Mouse (Mus musculus) left cerebral cortex, postnatal 14 days (tissue): ENCODE results near the gene Sept11. TPM values are rescaled to one million over a fixed set of nuclear protein-coding genes. Genes with fewer than 3 reads are reported as not detected.

Source experiments
- DNase-seq, 2 experiments: peaks; one replicate each; pipeline ENCODE4 v3.0.0; 2021 to 2022; ENCODE audit warnings: low spot score in 2 of 2, mixed read lengths in 1 of 2
- intact Hi-C: fragments of 180-260 bp; cut with DNase I; formaldehyde crosslinking; loops from one replicate; pipeline ENCODE4 v1.15.1; 2025
- total RNA-seq, 2 experiments: library from RNA; stranded (reverse); gene quantifications; 2 replicates each; pipeline ENCODE4 v1.2.3; 2021

Sept11 gene
- total RNA-seq, 2 experiments from 2014 or later: 201 to 209 TPM

- DNase-seq: peak; percentile 41 to 61
- intact Hi-C loops: loop anchor here (5.0 to 10.0 kb wide), 4 partner anchors 35 to 183 kb away; no protein-coding TSS in a partner anchor
Observed at GRCm38 (mm10) chr5:93092147-93092781, 973 bp upstream of the Sept11 start.

DNA sequence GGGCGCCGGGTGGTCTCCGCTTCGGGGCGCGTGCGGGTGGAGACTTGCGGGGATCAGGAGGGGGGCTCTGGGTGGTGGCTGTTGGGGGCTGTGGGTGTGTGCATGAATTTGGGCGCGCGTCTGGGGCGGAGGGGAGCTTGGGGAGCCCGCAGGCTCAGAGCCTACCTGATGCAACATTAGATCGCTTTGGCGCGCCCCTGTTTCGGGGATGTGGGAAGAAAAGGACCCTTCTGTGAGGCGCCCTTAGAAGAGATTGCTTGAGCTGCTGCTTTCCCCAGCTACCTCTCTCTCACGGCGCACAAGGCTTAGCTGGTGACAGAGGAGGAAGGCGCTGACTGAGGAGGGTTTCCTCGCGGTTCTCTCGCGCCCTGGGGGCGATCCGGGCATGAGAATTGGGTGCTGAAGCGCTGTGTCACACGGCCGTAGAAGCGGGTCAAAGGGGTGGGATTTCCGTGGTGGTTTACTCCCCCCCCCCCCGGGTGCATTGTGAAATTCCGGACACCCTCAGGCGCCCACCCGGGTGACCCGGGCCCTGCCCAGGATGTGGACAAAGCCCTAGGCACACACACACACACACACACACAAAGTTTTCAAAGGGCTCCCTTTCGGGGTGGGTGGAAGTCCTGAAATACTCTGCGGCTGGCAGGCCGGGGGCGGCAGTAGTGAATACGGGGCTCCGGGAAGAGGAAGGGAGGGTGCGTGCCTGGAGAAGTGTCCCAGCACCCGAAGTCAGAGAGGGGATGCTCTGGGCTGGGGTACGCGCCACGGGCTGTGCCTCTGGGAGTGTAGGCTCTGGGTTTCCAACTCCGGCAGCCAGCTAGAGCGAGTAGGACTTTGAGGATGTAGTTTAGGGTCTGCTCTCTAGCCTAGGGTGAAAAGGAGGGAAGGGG is 646 bp downstream of the Sept11 start:
- intact Hi-C loops: loop anchor here (5.0 to 10.0 kb wide), 4 partner anchors 33 to 181 kb away; no protein-coding TSS in a partner anchor

DNA sequence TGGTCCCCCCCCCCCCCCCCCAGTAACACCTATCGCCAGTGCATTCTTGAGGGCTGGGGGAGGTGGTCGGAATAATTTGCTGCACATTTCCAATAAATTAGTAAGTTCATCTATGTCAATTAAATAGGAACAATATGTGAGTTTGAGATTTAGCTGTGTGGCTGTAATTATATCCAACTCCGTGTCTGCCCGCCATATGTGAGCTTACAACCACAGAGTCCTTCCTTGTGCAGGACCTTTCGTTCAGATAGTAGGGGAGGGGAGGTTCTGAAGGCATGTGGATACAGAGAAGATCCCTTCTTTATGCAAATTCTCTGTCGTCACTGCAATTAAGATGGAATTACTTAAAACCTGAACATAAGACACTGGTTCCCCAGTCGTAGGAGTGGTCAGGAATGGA is 2.1 kb downstream of the Sept11 start:
- intact Hi-C loops: loop anchor here (10.0 kb wide), 1 partner anchor 180 kb away; no protein-coding TSS in a partner anchor
- DNase-seq: no peak

More for the DNA sequence above, 646 bp downstream of the Sept11 start:
- DNase-seq: peak; percentile 32 to 52

DNA sequence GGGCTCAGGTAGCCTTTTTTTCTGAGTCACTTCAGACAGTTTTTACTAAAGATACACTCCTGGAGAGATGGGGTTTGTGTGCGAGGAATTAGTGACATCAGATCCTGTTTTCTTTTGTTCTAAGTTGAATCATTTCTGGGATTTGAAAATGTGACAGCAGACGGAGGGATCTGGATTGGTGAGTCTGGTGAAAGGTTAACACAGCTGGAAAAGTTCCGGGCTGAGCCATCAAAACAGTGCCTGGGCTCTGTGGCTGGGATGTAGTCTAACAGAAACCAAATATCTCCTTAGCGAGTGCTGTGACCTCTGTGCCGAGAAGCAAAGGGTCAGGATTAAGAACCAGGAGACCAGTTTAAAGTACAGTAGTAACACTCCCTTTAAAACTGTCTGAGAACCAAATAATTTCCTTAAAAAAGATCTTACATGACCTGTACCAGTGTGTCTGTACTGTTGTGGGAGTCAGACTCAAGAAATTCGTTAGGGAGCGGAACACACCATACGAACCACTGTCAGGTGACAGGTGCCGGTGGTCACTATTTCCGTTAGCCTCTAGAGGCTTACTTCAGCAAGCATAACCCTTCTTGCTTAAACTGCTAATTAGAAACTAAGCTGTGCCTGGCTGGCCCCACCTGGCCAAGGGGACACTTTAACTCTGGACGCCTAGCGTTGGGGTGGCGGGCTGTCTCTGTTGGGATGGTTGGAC is 4.1 kb downstream of the Sept11 start:
- intact Hi-C loops: loop anchor here (10.0 kb wide), 1 partner anchor 177 kb away; no protein-coding TSS in a partner anchor
- DNase-seq: no peak

DNA sequence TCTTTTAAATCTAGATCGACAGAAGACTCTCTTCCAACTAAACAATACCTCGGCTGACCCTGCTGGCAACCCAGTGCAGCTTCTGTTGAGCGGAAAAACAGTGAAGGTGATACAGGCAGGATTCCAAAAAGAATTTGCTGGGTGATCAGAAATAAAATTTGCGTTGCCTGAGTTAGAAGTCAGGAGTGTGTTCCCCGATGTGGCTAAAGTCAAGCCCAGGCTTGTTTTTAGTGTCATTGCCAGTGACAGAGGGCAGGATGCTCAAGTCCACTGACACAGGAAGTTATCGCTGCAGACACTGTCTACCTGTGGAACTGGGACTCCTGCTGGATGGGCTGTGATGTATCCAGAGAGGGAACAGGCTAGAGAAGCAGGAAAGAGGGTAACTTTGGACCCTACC is 5.0 kb downstream of the Sept11 start:
- intact Hi-C loops: loop anchor here (10.0 kb wide), 1 partner anchor 177 kb away; no protein-coding TSS in a partner anchor
- DNase-seq: no peak

- DNase-seq: no peak
- intact Hi-C loops: loop anchor here (10.0 kb wide), 1 partner anchor 176 kb away; no protein-coding TSS in a partner anchor
Observed at GRCm38 (mm10) chr5:93098811-93099210, 5.6 kb downstream of the Sept11 start.

DNA sequence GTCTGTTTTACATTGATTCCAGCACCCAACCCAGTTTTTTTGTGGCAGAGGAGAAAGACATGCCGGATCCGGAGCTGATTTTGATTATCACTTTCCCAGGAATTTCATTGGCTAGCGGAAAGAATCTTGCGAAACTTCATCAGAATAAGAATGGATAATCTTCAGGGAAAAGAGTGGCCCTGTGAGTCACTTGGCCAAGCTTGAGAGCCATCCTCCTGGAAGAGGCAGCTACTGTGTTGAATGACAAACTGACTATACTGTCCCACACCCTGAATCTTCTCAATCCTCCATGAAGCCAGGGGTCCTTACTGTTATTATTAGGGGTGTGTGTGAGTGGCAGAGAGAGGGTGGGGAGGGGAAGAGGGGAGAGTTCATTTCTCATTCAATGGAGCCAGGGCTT is 7.7 kb downstream of the Sept11 start:
- intact Hi-C loops: no loop called here
- no peak for DNase-seq

DNA sequence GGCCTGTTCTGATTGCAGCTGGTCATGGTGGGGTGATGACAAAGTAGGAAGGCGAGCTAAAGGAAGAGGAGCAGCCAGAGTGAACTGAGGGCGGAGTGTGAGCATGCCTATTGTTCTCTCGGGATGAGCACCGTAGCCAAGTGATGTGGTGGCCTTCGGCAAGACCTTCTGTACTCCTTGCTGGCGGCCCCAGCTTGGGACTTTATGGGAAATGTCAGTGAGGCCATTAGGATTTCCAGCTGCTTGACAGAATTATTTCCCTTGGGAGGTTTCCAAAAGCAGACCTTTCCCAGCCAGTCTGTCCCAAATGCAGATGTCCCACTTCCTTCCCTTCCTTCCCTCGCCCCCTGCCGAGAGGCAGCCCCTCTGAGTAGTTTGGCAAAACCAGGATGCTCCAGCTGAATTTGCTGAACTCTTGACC is 8.1 kb downstream of the Sept11 start:
- intact Hi-C loops: no loop called here

DNA sequence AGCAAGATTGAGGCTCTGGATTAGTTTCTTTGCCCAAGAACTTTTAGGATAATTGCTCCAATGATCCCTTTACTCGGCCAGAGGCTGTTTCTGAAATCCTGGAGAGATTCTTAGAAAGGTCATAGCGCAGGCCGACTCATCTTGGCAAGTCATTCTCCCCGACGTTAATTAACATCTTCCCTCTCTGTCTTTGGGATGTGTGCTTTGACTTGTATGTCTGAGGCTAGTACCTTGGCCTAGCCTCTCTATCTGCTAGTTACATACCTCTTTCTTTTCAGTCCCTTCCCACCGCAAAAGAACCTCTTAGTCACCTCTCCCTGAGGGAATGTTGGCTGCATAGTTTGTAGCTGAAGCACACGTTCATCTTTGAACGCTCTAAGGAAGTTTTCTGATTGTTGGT is 10.4 kb downstream of the Sept11 start:
- no peak for DNase-seq
- intact Hi-C loops: no loop called here

More for the DNA sequence above, 8.1 kb downstream of the Sept11 start:
- no peak for DNase-seq

DNA sequence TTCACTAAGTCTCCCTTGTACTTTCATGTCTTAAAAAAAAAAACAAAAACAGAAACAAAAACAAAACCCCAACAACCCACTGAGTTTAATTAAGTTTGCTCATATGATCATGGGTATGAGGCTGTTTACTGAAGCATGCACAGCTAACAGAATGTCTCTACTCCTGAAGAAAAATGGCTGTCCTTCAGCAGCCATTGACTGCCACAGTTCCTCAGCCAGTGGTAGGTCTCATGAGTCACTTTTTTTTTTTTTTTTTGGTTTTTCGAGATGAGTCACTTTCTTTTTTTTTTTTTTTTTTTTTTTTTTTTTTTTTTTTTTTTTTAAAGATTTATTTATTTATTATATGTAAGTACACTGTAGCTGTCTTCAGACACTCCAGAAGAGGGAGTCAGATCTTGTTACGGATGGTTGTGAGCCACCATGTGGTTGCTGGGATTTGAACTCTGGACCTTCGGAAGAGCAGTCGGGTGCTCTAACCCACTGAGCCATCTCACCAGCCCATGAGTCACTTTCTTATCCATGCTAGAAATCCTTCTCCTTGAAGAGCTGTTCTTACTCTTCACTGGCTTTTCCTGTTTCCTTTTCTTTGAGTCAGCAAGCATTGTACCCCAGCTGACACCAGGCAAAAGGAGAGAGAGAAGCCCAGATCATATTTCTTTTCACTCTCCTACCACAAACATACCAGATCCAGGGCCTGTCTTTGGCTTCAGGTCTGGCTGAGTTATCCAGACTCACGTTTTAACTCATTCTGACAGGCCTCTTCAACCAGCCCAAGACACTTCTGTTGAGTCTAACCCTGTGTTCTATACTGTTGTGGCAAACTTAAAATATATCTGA is 12.0 kb downstream of the Sept11 start:
- intact Hi-C loops: no loop called here
- no peak for DNase-seq

GRCm38 (mm10) chr5:93106048-93106447 is 12.8 kb downstream of the Sept11 start:
- DNase-seq: no peak
- intact Hi-C loops: no loop called here

DNA sequence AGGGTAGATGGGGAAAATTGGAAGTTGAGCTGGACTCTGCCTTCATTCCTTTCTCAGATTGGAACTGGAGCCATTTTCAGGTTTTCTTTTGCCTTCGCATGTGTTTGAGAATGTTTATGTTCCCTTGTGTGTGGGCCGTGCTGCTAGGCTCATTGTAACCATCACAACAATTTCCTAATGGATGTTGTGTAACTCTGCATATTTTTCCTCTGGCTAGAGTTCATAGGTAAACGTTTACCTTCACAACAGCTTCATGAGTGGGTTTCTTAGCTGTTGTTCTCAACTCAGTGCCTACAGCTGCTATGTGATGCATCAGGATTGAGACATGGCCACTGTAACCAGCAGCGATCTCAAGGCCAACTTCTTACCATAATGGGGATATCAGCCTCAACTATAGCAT is 15.5 kb downstream of the Sept11 start:
- no peak for DNase-seq
- intact Hi-C loops: no loop called here

GRCm38 (mm10) chr5:93109555-93109954 is 16.3 kb downstream of the Sept11 start:
- no peak for DNase-seq
- intact Hi-C loops: no loop called here

DNA sequence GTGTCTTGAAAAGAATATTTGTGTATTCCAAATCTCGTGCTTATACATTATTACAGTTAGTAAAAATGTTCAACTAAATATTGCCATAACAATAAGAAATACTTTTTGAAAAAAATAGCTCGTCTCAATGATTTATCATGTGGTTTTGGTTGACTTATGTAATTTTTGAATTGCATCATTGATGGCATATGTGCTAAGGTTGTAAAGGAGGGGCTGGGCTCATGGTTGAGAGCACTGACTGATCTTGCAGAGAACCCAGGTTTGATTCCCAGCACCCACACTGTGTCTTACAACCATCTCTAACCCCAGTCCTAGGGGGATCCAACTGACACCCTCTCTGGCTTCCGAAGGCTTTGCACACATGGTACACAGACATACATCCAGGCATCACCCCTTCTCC is 19.1 kb downstream of the Sept11 start:
- DNase-seq: no peak
- intact Hi-C loops: no loop called here

DNA sequence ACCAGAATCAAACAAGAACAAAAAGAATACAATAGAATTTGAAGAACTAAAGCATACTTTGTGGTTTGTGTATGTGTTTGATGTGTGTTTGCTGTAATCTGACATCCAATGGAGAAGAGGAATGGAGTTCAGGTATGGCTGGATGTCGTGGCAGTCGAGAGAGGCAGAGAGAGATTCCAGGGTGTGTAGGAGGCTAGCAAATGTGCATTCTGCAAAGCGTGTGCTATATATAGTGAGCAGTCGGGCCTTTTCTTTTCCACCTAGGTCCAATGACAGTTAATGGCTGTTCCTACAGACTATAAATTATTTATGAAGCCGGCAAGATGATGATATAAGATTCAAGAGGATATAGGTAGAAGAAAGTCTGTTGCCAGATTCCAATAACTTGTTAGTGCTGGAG is 20.3 kb downstream of the Sept11 start:
- intact Hi-C loops: no loop called here
- DNase-seq: no peak

GRCm38 (mm10) chr5:93114515-93114914 is 21.3 kb downstream of the Sept11 start:
- intact Hi-C loops: no loop called here
- DNase-seq: no peak

GRCm38 (mm10) chr5:93115059-93115458 is 21.8 kb downstream of the Sept11 start:
- DNase-seq: no peak
- intact Hi-C loops: no loop called here

- no peak for DNase-seq
- intact Hi-C loops: no loop called here
Observed at GRCm38 (mm10) chr5:93115854-93116253, 22.6 kb downstream of the Sept11 start.

DNA sequence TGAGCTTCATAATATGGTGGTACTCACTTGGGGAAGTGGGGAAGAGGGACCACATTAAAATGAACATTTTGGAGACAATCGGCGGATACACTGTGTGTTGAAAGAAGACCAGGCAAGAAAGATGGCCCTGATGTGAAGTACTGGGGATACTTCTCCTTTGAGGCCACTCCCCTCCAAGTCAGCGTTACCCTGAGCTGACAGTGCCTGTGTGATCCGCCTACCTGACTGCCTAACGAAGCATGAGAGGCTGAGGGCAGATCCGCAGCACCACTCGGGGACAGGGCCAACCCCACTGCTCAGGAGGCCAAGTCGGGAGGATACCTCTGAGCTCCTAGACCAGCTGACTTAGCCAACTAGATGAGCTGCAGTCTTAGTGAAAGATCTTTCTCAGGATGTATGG is 24.4 kb downstream of the Sept11 start:
- intact Hi-C loops: no loop called here

More for the DNA sequence above, 24.4 kb downstream of the Sept11 start:
- no peak for DNase-seq
